Mouse (Mus musculus) heart, embryonic 10.5 days (tissue): ENCODE data around the gene 1700086D15Rik. TPM values are rescaled to one million over a fixed set of nuclear protein-coding genes. Genes with fewer than 3 reads are reported as not detected.
A peak's percentile ranks its signal among the peaks of the same experiment; 100 is the strongest.

Experiments
- DNase-seq: peaks from one replicate; pipeline ENCODE4 v3.0.0-alpha.2; 2017; ENCODE audit warnings: low spot score
- H3K27ac ChIP-seq: fragments of 300-500 bp; sonication (generic); 2 replicates; pipeline ENCODE4 v1.5.1; 2016; ENCODE audit warnings: mild to moderate bottlenecking
- H3K27me3 ChIP-seq: fragments of 300-500 bp; sonication (generic); 2 replicates; pipeline ENCODE4 v1.6.1; 2016; ENCODE audit warnings: mild to moderate bottlenecking; ENCODE audit not compliant: poor library complexity, insufficient read depth, severe bottlenecking
- H3K36me3 ChIP-seq: fragments of 300-500 bp; sonication (generic); 2 replicates; pipeline ENCODE4 v1.6.1; 2016; ENCODE audit warnings: mild to moderate bottlenecking, moderate library complexity
- H3K4me1 ChIP-seq: fragments of 300-500 bp; sonication (generic); 2 replicates; pipeline ENCODE4 v1.6.1; 2016; ENCODE audit warnings: mild to moderate bottlenecking
- H3K4me3 ChIP-seq: fragments of 300-500 bp; sonication (generic); 2 replicates; pipeline ENCODE4 v1.5.1; 2016; ENCODE audit warnings: mild to moderate bottlenecking, moderate library complexity
- H3K9me3 ChIP-seq: fragments of 300-500 bp; sonication (generic); 2 replicates; pipeline ENCODE4 v1.6.1; 2016; ENCODE audit warnings: mild to moderate bottlenecking, moderate library complexity
- WGBS: fragments of 180-500 bp; shearing (Covaris S2); methylation state at CpG from one replicate; pipeline ENCODE4 v1.1.7; 2016; 5-methylcytosine and 5-hydroxymethylcytosine counted together
- polyA plus RNA-seq: library from polyadenylated mRNA; unstranded; fragments of >200 nt; fragmentation: Nextera tagmentation; extraction: Ambion mirVana; gene quantifications from 2 replicates; pipeline ENCODE4 v1.2.1, GENCODE M21; 2016

1700086D15Rik gene
- polyA plus RNA-seq = 0.14 and 0.16 TPM in 2 replicates

DNA sequence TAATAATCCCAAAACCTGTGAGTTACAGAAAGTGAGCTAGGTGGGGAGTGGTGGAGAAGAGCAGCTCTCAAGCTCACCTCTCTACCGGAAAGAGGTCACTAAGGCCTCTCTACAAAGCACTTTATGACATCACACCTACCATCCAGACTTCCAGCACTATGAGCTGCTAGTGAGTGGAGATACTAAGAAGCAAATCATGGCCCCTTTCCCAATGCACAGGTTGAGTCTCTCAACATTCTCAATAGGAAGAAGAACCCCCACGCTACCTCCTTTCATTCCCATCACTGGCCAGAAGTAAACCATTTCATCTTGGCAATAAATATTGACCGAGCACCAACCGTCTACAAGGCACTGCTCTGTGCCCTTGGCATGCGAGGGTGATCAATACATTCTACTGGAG lies at the start of gene 1700086D15Rik:
1700086D15Rik (minus strand) TSS at position 101 of the 400 bp plus-strand sequence.
- Histone ChIP-seq H3K27ac (no peak within 1 kb of the TSS), H3K4me1 (peaks cover 22% of the 10 kb centered on the region), H3K9me3 (no peaks in the 10 kb centered on the region), H3K36me3 (no peaks in the 10 kb centered on the region), H3K4me3 (no peak within 1 kb of the TSS), H3K27me3 (peaks cover 18% of the 10 kb centered on the region; the same call in 1 of the 2 replicates)
- DNase-seq = no peak
- WGBS = 87% methylated on average over 5 of the region's 5 CpGs

DNA sequence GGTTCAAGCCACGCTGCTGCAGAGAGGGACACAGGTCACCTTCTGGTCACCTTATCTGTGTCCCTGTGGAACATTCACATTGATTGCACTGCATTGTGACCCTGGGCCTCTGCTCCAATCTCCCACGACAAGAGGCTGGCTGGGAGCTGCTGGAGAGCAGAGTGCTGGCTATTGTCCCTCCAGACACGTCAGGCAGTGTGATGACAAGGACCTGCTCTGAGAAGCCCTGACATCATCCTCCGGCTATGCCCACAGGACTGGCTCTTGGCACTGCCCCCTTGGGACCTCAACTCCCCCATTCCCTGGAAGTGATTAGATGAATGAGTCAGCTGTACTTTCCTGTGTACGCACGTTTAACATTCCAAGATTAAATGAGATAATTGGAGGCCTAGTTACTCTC lies 49.8 kb upstream of the 1700086D15Rik start:
- WGBS = 4% methylated on average over 6 of the region's 6 CpGs
- Histone ChIP-seq H3K9me3 (no peaks in the 10 kb centered on the region), H3K4me3 (no peak overlapping the region; the same call in 1 of the 2 replicates), H3K27ac (peak overlapping the region; percentile 77), H3K27me3 (no peaks in the 10 kb centered on the region), H3K4me1 (peaks cover 84% of the 10 kb centered on the region), H3K36me3 (peaks cover 9% of the 10 kb centered on the region)
- DNase-seq = peak; percentile 96

DNA sequence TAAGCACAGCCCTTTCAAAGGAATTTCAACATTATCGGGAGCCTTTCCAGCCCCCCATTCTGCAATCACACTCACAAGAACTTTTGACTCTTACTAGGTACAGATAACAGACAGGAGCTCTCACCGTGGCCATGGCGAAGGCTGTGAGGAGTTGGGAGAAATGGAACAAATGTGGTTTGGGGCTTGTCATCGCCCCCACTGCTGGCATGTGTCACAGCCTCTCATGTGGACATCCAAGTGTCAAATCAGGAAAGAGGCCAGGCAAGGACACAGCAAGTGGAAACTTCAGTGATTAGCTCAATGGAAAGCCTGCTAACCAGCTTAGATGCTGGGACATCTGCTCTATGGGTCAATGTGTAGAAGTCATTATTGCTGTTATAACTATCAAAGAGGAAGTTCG lies 45.6 kb upstream of the 1700086D15Rik start:
- peak; percentile 95 for DNase-seq
- Histone ChIP-seq H3K27ac (peak overlapping the region; percentile 74; the same call in 1 of the 2 replicates), H3K27me3 (no peaks in the 10 kb centered on the region), H3K4me3 (no peak overlapping the region), H3K9me3 (no peaks in the 10 kb centered on the region), H3K4me1 (peaks cover 76% of the 10 kb centered on the region), H3K36me3 (peaks cover 35% of the 10 kb centered on the region)
- 22% methylated on average over 5 of the region's 5 CpGs for WGBS

DNA sequence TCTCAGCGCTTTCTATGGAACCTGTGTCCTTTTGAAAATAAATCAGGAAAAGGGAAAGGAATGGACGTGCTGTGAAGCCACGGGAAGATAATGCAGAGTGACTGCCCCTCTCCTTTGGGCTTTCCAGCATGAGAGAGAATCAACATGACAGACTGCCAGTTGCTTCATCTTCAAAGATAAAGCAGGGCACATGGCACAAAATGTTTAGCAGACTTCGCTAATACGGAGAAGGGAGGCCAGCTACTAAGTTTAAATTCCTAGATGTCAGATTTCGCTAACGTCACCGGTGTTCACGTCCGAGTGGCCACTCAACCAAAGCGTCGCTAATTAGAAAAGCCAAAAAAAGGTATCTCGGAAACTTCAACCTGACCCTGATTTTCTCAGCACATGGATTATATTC lies 45.0 kb upstream of the 1700086D15Rik start:
- peaks cover 42% of the 10 kb centered on the region for H3K36me3 ChIP-seq
- no peak overlapping the region for H3K4me3 ChIP-seq
- no peaks in the 10 kb centered on the region for H3K27me3 ChIP-seq
- no peak for DNase-seq
- H3K27ac ChIP-seq = peak overlapping the region; percentile 74
- WGBS = 42% methylated on average over 13 of the region's 13 CpGs
- no peaks in the 10 kb centered on the region for H3K9me3 ChIP-seq
- H3K4me1 ChIP-seq = peaks cover 69% of the 10 kb centered on the region

DNA sequence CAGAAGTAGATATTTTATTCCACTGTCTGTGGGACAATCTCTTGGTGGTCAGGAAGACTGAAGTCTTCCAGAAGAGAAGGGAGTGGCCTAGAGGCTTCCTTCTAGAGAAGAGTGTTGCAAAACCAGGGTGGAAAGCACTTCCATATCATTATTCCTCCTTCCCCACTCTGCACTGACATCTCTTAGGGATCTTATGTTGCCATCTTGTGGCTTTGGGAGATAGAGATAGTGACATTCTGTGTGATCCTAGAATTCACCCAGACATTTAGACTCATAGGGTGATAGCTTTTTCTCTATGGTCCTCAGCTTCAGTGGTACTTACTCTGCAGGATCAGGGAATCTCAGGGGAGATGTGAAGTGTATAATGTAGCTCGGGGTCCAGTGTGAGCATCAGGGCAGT lies 43.3 kb upstream of the 1700086D15Rik start:
- no peaks in the 10 kb centered on the region for H3K27me3 ChIP-seq
- H3K4me3 ChIP-seq = no peak overlapping the region
- no peak overlapping the region for H3K27ac ChIP-seq
- no peak for DNase-seq
- peaks cover 53% of the 10 kb centered on the region for H3K4me1 ChIP-seq
- peaks cover 57% of the 10 kb centered on the region for H3K36me3 ChIP-seq
- no peaks in the 10 kb centered on the region for H3K9me3 ChIP-seq
- 76% methylated on average over 1 of the region's 1 CpGs for WGBS

DNA sequence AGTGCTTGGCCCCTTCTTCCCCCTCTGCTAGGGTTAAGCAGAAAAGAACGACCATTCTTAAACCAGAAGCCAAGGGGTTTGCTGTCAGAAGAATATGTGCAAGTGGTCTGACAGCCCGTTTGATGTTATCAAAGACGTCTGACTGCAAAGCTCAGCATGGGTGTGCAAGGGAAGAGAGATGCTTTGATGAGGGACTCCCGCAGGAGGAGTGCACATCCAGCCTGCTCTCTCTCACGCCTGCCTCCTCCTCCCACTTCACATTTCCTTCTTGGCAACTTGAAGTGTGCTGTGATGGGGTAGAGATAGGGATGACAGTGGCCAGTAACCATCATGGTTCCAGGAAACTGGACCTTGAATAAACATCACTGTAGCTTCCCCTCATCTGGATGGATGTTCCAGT lies 42.5 kb upstream of the 1700086D15Rik start:
- Histone ChIP-seq H3K27me3 (no peaks in the 10 kb centered on the region), H3K4me3 (no peak overlapping the region), H3K36me3 (peaks cover 61% of the 10 kb centered on the region), H3K9me3 (no peaks in the 10 kb centered on the region), H3K4me1 (peaks cover 45% of the 10 kb centered on the region), H3K27ac (peak overlapping the region; percentile 59)
- 13% methylated on average over 5 of the region's 5 CpGs for WGBS
- no peak for DNase-seq

DNA sequence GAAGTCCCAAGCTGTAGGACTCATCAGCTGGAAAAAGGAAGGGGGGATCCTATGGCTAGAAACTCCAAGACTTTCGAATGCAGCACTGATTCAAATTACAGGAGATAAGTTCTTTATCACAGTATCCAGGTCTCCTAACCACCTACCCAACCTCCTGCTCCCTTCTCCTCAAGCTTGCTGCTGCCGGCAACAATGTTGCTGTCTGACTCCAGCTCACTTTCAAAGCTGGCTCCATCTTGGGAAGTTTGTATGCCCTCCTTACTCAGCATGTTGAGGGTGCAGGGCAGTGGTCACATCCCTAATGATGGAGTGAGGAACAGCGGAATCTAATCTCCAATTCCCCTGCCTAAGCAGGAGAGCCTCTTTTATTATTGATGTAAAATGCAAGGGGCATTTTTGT lies 38.3 kb upstream of the 1700086D15Rik start:
- H3K4me3 ChIP-seq = no peak overlapping the region
- H3K27ac ChIP-seq = no peak overlapping the region
- peaks cover 79% of the 10 kb centered on the region for H3K36me3 ChIP-seq
- WGBS = 74% methylated on average over 3 of the region's 3 CpGs
- H3K27me3 ChIP-seq = no peaks in the 10 kb centered on the region
- DNase-seq = no peak
- peaks cover 9% of the 10 kb centered on the region for H3K4me1 ChIP-seq
- H3K9me3 ChIP-seq = no peaks in the 10 kb centered on the region

DNA sequence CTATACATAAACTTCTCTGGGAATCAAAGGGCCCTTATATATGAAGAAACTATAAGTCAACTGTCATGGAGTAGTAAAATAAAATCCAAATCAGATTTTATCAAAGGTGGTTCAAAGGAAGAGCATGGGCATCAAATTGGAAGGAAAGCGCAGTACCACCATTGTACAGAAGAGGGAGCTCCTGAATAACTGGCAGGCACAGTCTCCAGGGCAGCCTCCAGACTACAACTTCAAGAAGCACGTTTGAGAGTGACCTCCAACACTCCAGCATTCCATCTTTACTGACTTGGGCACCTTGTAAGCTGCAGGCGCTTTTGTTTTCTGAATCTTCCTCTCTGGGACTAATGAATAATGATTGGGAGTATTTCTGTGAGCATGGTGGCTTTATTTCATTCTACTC lies 37.6 kb upstream of the 1700086D15Rik start:
- Histone ChIP-seq H3K36me3 (peaks cover 83% of the 10 kb centered on the region), H3K27ac (no peak overlapping the region), H3K9me3 (no peaks in the 10 kb centered on the region), H3K4me1 (peaks cover 6% of the 10 kb centered on the region), H3K27me3 (no peaks in the 10 kb centered on the region), H3K4me3 (no peak overlapping the region)
- WGBS = 8% methylated on average over 3 of the region's 3 CpGs
- no peak for DNase-seq

DNA sequence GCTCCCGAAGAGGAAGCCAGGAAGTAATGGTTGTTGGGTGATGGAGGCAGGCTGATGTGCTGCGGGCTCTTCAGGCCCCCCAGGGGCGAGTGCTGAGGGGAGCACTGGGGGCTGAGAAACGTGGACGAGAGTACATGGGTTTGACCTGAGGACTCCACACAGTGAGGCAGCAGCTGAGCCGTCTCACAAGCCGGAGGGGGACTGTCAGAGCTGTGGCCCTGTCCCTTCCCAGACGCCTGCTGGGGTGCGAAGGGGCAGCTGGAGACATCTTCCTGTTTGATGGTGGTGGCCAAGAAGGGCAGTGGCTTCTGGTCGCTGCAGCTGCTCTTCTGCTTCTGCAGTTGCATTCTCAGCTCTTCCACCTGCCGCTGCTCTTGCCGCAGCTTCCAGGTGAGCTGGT lies 27.3 kb upstream of the 1700086D15Rik start:
- Histone ChIP-seq H3K27me3 (no peaks in the 10 kb centered on the region), H3K4me1 (0 out of 2 replicates have a peak, but pooled peaks cover 3% of the 10 kb centered on the region), H3K36me3 (peaks cover 76% of the 10 kb centered on the region), H3K4me3 (no peak overlapping the region), H3K9me3 (no peaks in the 10 kb centered on the region), H3K27ac (no peak overlapping the region)
- 73% methylated on average over 12 of the region's 12 CpGs for WGBS
- DNase-seq = no peak

DNA sequence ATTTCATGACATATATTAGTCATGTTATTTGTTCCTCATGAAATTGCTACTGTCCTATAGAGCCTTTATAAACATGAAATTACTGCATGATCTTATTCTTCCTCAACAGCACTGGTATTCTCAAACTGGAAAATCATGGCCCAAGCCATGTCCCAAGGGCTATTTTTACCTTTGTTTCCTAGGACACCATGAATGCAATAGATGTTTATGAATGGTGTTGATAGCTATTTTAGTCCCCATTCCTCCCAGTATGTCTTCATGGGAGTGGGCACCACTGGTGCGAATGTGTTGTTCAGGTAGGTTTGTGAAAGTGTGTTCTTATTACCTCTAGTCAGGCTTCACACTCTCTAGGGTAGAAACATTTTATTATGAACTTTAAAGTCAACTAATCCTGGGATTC lies 25.4 kb upstream of the 1700086D15Rik start:
- no peak for DNase-seq
- WGBS = 77% methylated on average over 1 of the region's 1 CpGs
- H3K27me3 ChIP-seq = no peaks in the 10 kb centered on the region
- H3K36me3 ChIP-seq = peaks cover 89% of the 10 kb centered on the region
- 0 out of 2 replicates have a peak, but pooled peaks cover 3% of the 10 kb centered on the region for H3K4me1 ChIP-seq
- no peaks in the 10 kb centered on the region for H3K9me3 ChIP-seq
- no peak overlapping the region for H3K4me3 ChIP-seq
- H3K27ac ChIP-seq = no peak overlapping the region

DNA sequence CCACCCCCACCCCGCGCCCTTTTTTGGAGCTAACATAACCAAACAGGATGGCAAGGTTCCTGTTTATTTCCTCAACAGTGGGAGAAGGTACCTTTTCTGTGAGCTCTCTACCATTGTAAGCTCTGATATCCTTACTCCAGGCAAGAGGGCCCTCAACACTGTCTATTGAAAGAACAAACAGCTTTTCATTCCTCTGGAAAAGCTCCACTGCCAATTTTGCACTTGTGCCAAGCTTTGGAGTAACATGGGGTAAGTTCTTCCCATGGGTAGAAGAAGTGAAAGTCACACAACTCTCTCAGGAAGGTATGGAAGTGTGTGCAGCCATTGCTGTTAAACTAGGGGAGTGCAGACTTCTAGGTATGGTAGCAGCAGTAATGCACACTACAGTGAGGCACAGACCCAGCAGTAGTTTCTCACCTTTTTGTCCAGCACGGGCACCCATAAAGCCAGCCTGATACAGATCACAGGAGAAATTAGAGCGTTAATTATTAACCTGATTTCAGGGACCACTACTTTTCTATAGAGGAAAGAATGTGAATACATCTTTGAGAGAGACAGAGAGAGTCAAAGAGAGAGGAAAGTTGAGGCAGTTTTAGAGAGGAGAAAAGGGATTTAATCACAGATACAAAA lies 10.5 kb upstream of the 1700086D15Rik start:
- Histone ChIP-seq H3K4me1 (0 out of 2 replicates have a peak, but pooled peaks cover 4% of the 10 kb centered on the region), H3K36me3 (peaks cover 6% of the 10 kb centered on the region; the same call in 1 of the 2 replicates), H3K27ac (no peak overlapping the region), H3K9me3 (no peaks in the 10 kb centered on the region), H3K27me3 (no peaks in the 10 kb centered on the region), H3K4me3 (no peak overlapping the region)
- DNase-seq = no peak
- 83% methylated on average over 4 of the region's 4 CpGs for WGBS

DNA sequence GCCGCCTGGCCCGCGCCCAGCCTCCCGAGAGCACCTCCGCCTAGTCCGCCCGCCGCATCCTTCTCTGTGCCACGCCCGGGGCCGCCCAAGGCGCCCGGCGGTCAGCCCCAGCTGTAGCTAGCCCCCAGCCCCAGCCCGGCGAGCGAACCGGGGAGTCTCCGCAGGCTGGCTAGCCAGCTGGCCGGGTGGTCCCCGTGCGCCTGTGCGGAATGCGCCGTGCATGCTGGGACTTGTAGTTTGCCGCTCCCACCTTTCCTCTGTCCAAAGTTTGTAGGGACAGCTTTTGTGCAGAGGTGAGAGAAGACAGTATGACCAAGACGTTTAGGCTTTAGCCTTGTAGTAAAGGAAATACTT lies 3.1 kb upstream of the 1700086D15Rik start, which contains the start of gene Arhgap44:
Arhgap44 (minus strand) TSS at position 195 of the 354 bp plus-strand sequence.
- under 1% methylated on average over 27 of the region's 27 CpGs for WGBS

DNA sequence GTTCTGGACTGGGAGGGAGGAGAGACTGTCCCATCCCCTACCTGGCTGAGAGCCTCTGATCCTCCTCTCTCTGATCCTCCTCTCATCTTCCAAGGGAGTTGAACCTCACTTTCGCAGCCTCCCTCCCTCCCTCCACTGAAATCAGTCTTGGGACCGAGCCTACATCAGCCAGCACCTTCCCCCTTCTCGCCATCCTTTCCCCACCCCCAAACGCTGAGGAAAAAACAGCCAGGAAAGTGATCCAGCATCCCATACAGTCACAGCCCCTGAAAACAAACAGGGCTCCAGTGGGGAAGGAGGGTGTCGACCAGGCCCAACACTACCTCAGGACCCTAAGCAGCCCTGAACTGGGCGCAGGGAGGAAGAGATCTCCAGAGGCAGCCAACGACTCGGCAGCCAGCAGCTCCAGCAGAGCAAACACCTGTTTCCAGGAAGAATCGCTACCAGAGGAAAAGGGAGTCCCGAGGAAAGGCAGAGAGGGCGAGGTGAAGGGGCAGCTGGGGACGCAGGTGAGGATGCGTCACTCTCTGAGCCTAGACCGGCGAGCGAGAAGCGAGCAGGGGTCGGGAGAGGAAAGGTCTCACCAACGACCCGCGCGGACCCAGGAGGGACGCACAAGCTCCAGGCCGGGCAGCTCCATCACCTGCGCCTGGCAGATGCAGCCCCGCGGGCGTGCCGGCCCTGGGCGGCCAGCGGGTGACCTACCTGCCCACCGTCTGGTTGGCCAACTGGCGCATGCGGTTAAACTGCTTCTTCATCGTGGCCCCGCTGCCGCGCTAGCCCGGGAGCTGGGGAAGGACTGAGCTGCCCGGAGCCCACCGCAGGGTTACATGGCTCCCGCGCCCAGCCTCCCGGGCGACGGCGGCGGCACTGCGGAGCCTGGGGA lies 2.4 kb upstream of the 1700086D15Rik start:
- no peaks in the 10 kb centered on the region for H3K36me3 ChIP-seq
- 2% methylated on average over 49 of the region's 49 CpGs for WGBS

More for the DNA sequence above, 3.1 kb upstream of the 1700086D15Rik start, which contains the start of gene Arhgap44:
- Histone ChIP-seq H3K4me3 (peak within 1 kb of the TSS; percentile 84), H3K27ac (peak within 1 kb of the TSS; percentile 88), H3K9me3 (no peaks in the 10 kb centered on the region), H3K4me1 (peaks cover 16% of the 10 kb centered on the region), H3K36me3 (no peaks in the 10 kb centered on the region), H3K27me3 (peaks cover 18% of the 10 kb centered on the region; the same call in 1 of the 2 replicates)
- peak; percentile 80 for DNase-seq

More for the DNA sequence above, 2.4 kb upstream of the 1700086D15Rik start:
- Histone ChIP-seq H3K9me3 (no peaks in the 10 kb centered on the region), H3K27me3 (peaks cover 18% of the 10 kb centered on the region; the same call in 1 of the 2 replicates), H3K4me1 (peaks cover 22% of the 10 kb centered on the region), H3K4me3 (peak overlapping the region; percentile 84), H3K27ac (peak overlapping the region; percentile 88)
- DNase-seq = no peak
